Mouse (Mus musculus) myocyte (in vitro differentiated cells): ENCODE measurements around the gene Rps27rt.

Source experiments
- CEBPB ChIP-seq: IDR thresholded peaks from 2 replicates; pipeline ENCODE4 v1.6.1; 2011; ENCODE audit warnings: mild to moderate bottlenecking, moderate library complexity; ENCODE audit not compliant: poor library complexity, insufficient read depth, severe bottlenecking
- E2F4 ChIP-seq: IDR thresholded peaks from one replicate; pipeline ENCODE4 v1.6.1; 2011; ENCODE audit warnings: mild to moderate bottlenecking, control low read depth, moderate library complexity; ENCODE audit not compliant: insufficient read depth
- MAX ChIP-seq: IDR thresholded peaks from one replicate; pipeline ENCODE4 v1.6.1; 2011; ENCODE audit warnings: low read depth, mild to moderate bottlenecking, control low read depth
- MYOD1 ChIP-seq, 3 experiments: IDR thresholded peaks; one replicate each; pipeline ENCODE4 v1.6.1; 2011; ENCODE audit warnings: control low read depth in 2 of 3, low read depth in 2 of 3, mild to moderate bottlenecking in 2 of 3, moderate library complexity in 1 of 3; ENCODE audit not compliant: insufficient read length in 2 of 3, control insufficient read depth in 1 of 3
- MYOG ChIP-seq, 3 experiments: IDR thresholded peaks; one replicate each; pipeline ENCODE4 v1.6.1; 2011; ENCODE audit warnings: control low read depth in 2 of 3, low read depth in 2 of 3, mild to moderate bottlenecking in 2 of 3; ENCODE audit not compliant: insufficient read length in 2 of 3, control insufficient read depth in 1 of 3, insufficient read depth in 1 of 3
- POLR2A ChIP-seq: IDR thresholded peaks from one replicate; pipeline ENCODE4 v1.6.1; 2011; ENCODE audit warnings: low read depth, mild to moderate bottlenecking, control low read depth, moderate library complexity; ENCODE audit not compliant: insufficient read length
- POLR2AphosphoS2 ChIP-seq: IDR thresholded peaks from one replicate; pipeline ENCODE4 v1.6.1; 2011; ENCODE audit warnings: low read depth, control low read depth; ENCODE audit not compliant: insufficient read length
- SRF ChIP-seq: IDR thresholded peaks from one replicate; pipeline ENCODE4 v1.6.1; 2011; ENCODE audit warnings: low read depth; ENCODE audit not compliant: control insufficient read depth, insufficient read length
- TCF3 ChIP-seq: IDR thresholded peaks from one replicate; pipeline ENCODE4 v1.6.1; 2011; ENCODE audit warnings: low read depth, control low read depth; ENCODE audit not compliant: insufficient read length
- USF1 ChIP-seq: IDR thresholded peaks from one replicate; pipeline ENCODE4 v1.6.1; 2011; ENCODE audit warnings: low read depth, mild to moderate bottlenecking, control low read depth, moderate library complexity

DNA sequence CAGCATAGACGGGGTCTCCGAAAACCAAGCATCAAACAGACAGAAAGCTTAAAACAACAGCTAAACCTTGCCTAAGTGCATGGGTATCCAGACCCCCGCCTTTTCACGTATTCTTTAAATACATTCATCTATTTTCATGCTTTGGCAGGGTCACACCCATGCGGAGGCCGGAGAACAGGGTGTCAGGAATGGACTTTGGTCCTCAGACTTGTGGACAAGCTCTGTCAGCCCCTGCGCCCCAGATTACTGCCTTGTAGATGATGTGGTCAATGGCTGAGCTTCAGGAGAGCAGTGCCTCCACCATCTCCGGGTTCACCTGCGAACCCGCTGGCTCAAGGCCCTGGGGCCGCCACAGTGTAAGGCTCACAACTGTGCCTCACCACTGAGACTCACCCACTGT is 27.2 kb downstream of the Rps27rt start:
- TF ChIP-seq E2F4 (no peak), POLR2A (no peak), USF1 (no peak), MYOD1 (IDR thresholded peaks at IDR 0.05; ENCODE audit: control insufficient read depth in 1 of 3, insufficient read length in 2 of 3, low read depth in 2 of 3) (no peak), MAX (no peak), SRF (no peak), POLR2AphosphoS2 (no peak), TCF3 (no peak), MYOG (IDR thresholded peaks at IDR 0.05; ENCODE audit: control insufficient read depth in 1 of 3, insufficient read depth in 1 of 3, insufficient read length in 2 of 3, low read depth in 2 of 3) (no peak), CEBPB (no peak)
